Mouse (Mus musculus): ENCODE measurements at regions not wholly inside any gene's neighbourhood (a gene's known extent, or its start where the extent isn't known, plus 50 kb on each side); places are given as distances from the start of the nearest gene placed in this dataset.
A peak's percentile ranks its signal among the peaks of the same experiment; 100 is the strongest.

DNA sequence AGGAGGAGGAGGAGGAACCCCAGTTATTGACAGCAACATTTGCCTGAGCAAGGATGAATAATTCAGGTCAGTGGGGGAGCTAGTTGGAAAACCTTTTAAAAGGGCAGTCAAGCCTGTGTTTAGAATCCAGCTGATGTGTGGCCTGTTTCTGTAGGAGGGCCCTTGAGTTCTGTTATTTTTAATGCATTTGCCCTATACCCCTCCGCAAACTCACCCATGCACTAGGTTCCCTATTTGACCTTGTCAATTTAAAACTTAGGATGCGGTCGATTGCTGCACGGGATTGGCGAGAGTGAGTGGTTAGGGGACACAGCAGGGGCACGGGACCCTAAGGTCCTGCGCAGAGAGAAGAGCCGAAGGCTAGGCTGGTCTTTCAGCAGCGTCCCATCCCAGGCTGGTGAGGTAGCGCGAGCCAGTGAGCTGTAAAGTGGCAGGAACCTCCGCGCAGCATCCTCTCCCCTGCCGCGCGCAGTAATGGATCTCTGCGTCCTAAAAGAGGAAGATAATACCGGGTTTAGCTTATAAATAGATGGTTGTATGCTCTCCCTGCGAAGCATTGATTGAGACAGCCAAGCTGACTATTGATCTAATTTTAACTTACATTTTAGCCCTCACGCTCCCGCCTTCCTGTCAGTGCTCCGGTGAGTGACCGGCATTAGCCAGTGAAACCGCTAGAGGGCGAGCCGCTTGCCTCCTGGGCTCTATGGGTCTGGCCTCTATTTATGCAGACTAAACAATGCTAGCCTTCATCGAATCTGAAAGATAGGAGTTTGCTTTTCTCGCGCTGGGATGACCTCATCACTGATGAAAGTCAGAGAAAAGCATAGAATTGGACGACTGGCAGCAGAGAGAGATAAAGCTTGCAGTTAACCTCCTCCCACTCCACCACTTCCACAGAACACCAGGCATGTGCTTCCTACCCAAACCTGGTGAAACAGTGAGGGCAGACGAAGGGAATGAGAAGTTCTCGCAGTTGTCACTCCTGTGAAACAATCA, 245.5 kb downstream of the Cd47 start:
- WGBS, result 12% methylated on average over 32 of the region's 32 CpGs
- ATAC-seq (replicated peaks; ENCODE audit: low FRiP score, low TSS enrichment, low read depth) (peak; percentile 90), DNase-seq (ENCODE audit: low spot score) (peak; percentile 80)
- no peaks in the 10 kb centered on the region for H3K36me3 ChIP-seq (ENCODE audit: control insufficient read depth, insufficient read depth, low read length)
- no peak overlapping the region for H3K9ac ChIP-seq (ENCODE audit: low read length)
- 0 out of 2 replicates have a peak, but pooled peaks cover 3% of the 10 kb centered on the region for H3K4me1 ChIP-seq (replicated peaks; ENCODE audit: control insufficient read depth, insufficient read depth, low read length)
- H3K9me3 ChIP-seq (ENCODE audit: control insufficient read depth, low read length), result no peaks in the 10 kb centered on the region
- H3K27ac ChIP-seq (ENCODE audit: low read depth), result no peak overlapping the region
- no peaks in the 10 kb centered on the region for H3K27me3 ChIP-seq (replicated peaks; ENCODE audit: control insufficient read depth, insufficient read depth, low read length)
- peak overlapping the region; percentile 25 for H3K4me3 ChIP-seq (ENCODE audit: low read depth, low read length)
- H3K4me2 ChIP-seq (ENCODE audit: low read length), result peak overlapping the region; percentile 61

DNA sequence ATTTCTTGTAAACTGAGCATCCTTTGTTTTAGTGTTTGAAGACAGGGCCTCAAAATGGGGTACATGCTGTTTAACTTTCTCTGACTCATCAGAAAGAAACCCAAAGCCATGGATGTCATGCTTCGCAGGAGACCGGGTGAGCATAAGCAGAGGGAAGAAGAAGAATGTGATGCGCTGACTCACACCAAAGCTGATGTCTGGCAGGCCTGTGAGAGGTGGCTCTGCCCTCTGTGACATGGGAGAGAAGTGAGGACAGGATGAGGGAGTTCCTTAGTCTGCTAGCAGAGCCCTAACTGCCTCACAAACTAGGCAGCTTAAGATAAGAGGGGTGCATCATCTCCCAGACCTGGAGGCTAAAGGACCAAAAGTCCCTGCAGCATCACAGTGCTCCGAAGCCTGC, 263.2 kb downstream of the Cd47 start:
- peak; percentile 49 for DNase-seq (ENCODE audit: low spot score)
- H3K9ac ChIP-seq (ENCODE audit: low read length), result no peak overlapping the region
- no peak overlapping the region for H3K4me3 ChIP-seq (ENCODE audit: low read depth, low read length)
- WGBS, result 68% methylated on average over 4 of the region's 4 CpGs
- ATAC-seq (replicated peaks; ENCODE audit: low FRiP score, low TSS enrichment, low read depth), result no peak
- no peaks in the 10 kb centered on the region for H3K9me3 ChIP-seq (ENCODE audit: control insufficient read depth, low read length)
- no peak overlapping the region for H3K27ac ChIP-seq (ENCODE audit: low read depth)
- H3K36me3 ChIP-seq (ENCODE audit: control insufficient read depth, insufficient read depth, low read length), result no peaks in the 10 kb centered on the region
- no peaks in the 10 kb centered on the region for H3K27me3 ChIP-seq (replicated peaks; ENCODE audit: control insufficient read depth, insufficient read depth, low read length)
- no peaks in the 10 kb centered on the region for H3K4me1 ChIP-seq (replicated peaks; ENCODE audit: control insufficient read depth, insufficient read depth, low read length)
- H3K4me2 ChIP-seq (ENCODE audit: low read length), result no peak overlapping the region

- Histone ChIP-seq H3K4me3 (ENCODE audit: low read depth, low read length) (no peak overlapping the region), H3K9me3 (ENCODE audit: control insufficient read depth, low read length) (no peaks in the 10 kb centered on the region)
- WGBS, result 79% methylated on average over 5 of the region's 5 CpGs
Observed at GRCm38 (mm10) chr16:50065336-50066082, 265.2 kb downstream of the Cd47 start.

GRCm38 (mm10) chr16:50069033-50069432, 268.7 kb downstream of the Cd47 start:
- Histone ChIP-seq H3K27ac (ENCODE audit: low read depth) (no peak overlapping the region), H3K27me3 (replicated peaks; ENCODE audit: control insufficient read depth, insufficient read depth, low read length) (no peaks in the 10 kb centered on the region), H3K4me2 (ENCODE audit: low read length) (no peak overlapping the region), H3K36me3 (ENCODE audit: control insufficient read depth, insufficient read depth, low read length) (no peaks in the 10 kb centered on the region), H3K4me3 (ENCODE audit: low read depth, low read length) (no peak overlapping the region), H3K9ac (ENCODE audit: low read length) (no peak overlapping the region), H3K9me3 (ENCODE audit: control insufficient read depth, low read length) (no peaks in the 10 kb centered on the region), H3K4me1 (replicated peaks; ENCODE audit: control insufficient read depth, insufficient read depth, low read length) (no peaks in the 10 kb centered on the region)
- ATAC-seq (replicated peaks; ENCODE audit: low FRiP score, low TSS enrichment, low read depth) (no peak), DNase-seq (ENCODE audit: low spot score) (no peak)
- WGBS, result 64% methylated on average over 4 of the region's 4 CpGs

More at GRCm38 (mm10) chr16:50065336-50066082, 265.2 kb downstream of the Cd47 start:
- Histone ChIP-seq H3K27ac (ENCODE audit: low read depth) (no peak overlapping the region), H3K36me3 (ENCODE audit: control insufficient read depth, insufficient read depth, low read length) (no peaks in the 10 kb centered on the region), H3K4me1 (replicated peaks; ENCODE audit: control insufficient read depth, insufficient read depth, low read length) (no peaks in the 10 kb centered on the region), H3K27me3 (replicated peaks; ENCODE audit: control insufficient read depth, insufficient read depth, low read length) (no peaks in the 10 kb centered on the region), H3K9ac (ENCODE audit: low read length) (no peak overlapping the region), H3K4me2 (ENCODE audit: low read length) (no peak overlapping the region)
- ATAC-seq (replicated peaks; ENCODE audit: low FRiP score, low TSS enrichment, low read depth), result no peak
- DNase-seq (ENCODE audit: low spot score), result no peak

DNA sequence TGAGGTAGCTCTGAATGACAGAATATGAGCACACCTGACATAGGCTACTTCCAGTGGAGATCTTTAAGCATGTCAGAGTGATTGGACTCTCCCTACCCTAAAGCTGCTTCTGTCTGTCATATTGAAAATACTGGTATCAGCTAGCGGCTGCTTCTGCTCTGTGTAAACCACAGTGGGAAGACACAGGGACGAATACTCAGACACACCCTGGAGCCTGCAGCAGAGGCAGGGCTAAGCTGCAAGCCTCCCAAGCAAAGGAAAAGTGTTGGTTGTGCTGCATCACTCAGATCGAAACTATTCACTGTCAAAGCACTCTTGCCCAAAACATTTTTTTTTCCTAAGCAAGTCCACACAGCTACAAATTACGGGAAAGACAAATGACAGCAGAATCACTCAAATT, 270.4 kb downstream of the Cd47 start:
- no peaks in the 10 kb centered on the region for H3K27me3 ChIP-seq (replicated peaks; ENCODE audit: control insufficient read depth, insufficient read depth, low read length)
- no peaks in the 10 kb centered on the region for H3K4me1 ChIP-seq (replicated peaks; ENCODE audit: control insufficient read depth, insufficient read depth, low read length)
- no peak overlapping the region for H3K4me2 ChIP-seq (ENCODE audit: low read length)
- DNase-seq (ENCODE audit: low spot score) (no peak), ATAC-seq (replicated peaks; ENCODE audit: low FRiP score, low TSS enrichment, low read depth) (no peak)
- no peak overlapping the region for H3K9ac ChIP-seq (ENCODE audit: low read length)
- H3K36me3 ChIP-seq (ENCODE audit: control insufficient read depth, insufficient read depth, low read length), result no peaks in the 10 kb centered on the region
- no peaks in the 10 kb centered on the region for H3K9me3 ChIP-seq (ENCODE audit: control insufficient read depth, low read length)
- WGBS, result 43% methylated on average over 4 of the region's 4 CpGs
- H3K4me3 ChIP-seq (ENCODE audit: low read depth, low read length), result no peak overlapping the region
- H3K27ac ChIP-seq (ENCODE audit: low read depth), result no peak overlapping the region

- H3K9ac ChIP-seq (ENCODE audit: low read length), result no peak overlapping the region
- no peak for DNase-seq (ENCODE audit: low spot score)
- H3K4me2 ChIP-seq (ENCODE audit: low read length), result no peak overlapping the region
- H3K9me3 ChIP-seq (ENCODE audit: control insufficient read depth, low read length), result no peaks in the 10 kb centered on the region
- no peak overlapping the region for H3K4me3 ChIP-seq (ENCODE audit: low read depth, low read length)
- 53% methylated on average over 14 of the region's 14 CpGs for WGBS
- H3K27me3 ChIP-seq (replicated peaks; ENCODE audit: control insufficient read depth, insufficient read depth, low read length), result no peaks in the 10 kb centered on the region
- H3K36me3 ChIP-seq (ENCODE audit: control insufficient read depth, insufficient read depth, low read length), result no peaks in the 10 kb centered on the region
- H3K4me1 ChIP-seq (replicated peaks; ENCODE audit: control insufficient read depth, insufficient read depth, low read length), result no peaks in the 10 kb centered on the region
- no peak for ATAC-seq (replicated peaks; ENCODE audit: low FRiP score, low TSS enrichment, low read depth)
- no peak overlapping the region for H3K27ac ChIP-seq (ENCODE audit: low read depth)
Observed at GRCm38 (mm10) chr16:50072853-50073360, 272.6 kb downstream of the Cd47 start.

DNA sequence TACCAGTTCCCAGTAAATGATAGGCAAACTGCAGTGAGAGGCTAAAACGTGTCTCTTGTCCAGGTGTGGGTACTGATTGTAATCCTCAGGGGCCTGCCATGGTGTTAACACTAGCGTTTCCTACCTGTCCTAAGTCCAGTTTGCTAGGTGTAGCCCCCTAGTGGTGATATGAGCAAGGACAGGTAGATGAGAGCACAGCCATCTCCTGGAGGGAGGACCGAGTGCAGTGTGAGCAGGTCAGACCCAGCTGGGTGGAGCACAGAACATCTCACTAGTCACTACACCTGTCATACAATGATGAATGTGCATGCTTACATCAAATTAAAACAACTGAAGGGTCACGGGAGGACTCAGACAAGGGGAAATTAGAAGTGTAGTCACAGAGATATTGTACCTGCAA, 273.6 kb downstream of the Cd47 start:
- H3K4me3 ChIP-seq (ENCODE audit: low read depth, low read length), result no peak overlapping the region
- H3K4me2 ChIP-seq (ENCODE audit: low read length), result no peak overlapping the region
- no peak overlapping the region for H3K27ac ChIP-seq (ENCODE audit: low read depth)
- DNase-seq (ENCODE audit: low spot score) (no peak), ATAC-seq (replicated peaks; ENCODE audit: low FRiP score, low TSS enrichment, low read depth) (no peak)
- no peaks in the 10 kb centered on the region for H3K27me3 ChIP-seq (replicated peaks; ENCODE audit: control insufficient read depth, insufficient read depth, low read length)
- no peak overlapping the region for H3K9ac ChIP-seq (ENCODE audit: low read length)
- no peaks in the 10 kb centered on the region for H3K4me1 ChIP-seq (replicated peaks; ENCODE audit: control insufficient read depth, insufficient read depth, low read length)
- H3K9me3 ChIP-seq (ENCODE audit: control insufficient read depth, low read length), result no peaks in the 10 kb centered on the region
- WGBS, result 73% methylated on average over 4 of the region's 4 CpGs
- no peaks in the 10 kb centered on the region for H3K36me3 ChIP-seq (ENCODE audit: control insufficient read depth, insufficient read depth, low read length)

DNA sequence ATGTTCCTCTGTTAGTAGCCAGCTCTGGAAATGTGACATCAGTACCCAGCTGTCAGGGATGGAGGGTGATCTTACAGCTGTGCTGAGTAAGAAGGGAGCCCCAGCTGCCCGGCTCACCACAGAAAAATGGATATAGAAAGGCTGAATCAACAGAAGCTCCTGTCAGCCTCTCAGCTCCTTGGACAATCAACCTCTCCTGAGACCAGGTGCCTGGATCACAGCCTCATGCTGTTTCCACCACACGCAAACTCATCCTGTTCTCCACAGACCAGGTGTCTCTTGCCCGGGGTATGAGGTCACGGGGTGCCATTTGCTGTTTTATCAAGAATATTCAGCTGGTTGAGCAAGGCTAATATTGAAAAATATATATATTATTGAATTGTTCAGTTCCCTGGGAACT, 275.3 kb downstream of the Cd47 start:
- 79% methylated on average over 4 of the region's 4 CpGs for WGBS
- ATAC-seq (replicated peaks; ENCODE audit: low FRiP score, low TSS enrichment, low read depth) (no peak), DNase-seq (ENCODE audit: low spot score) (no peak)
- Histone ChIP-seq H3K4me3 (ENCODE audit: low read depth, low read length) (no peak overlapping the region), H3K4me1 (replicated peaks; ENCODE audit: control insufficient read depth, insufficient read depth, low read length) (no peaks in the 10 kb centered on the region), H3K27me3 (replicated peaks; ENCODE audit: control insufficient read depth, insufficient read depth, low read length) (no peaks in the 10 kb centered on the region), H3K9me3 (ENCODE audit: control insufficient read depth, low read length) (no peaks in the 10 kb centered on the region), H3K27ac (ENCODE audit: low read depth) (no peak overlapping the region), H3K36me3 (ENCODE audit: control insufficient read depth, insufficient read depth, low read length) (no peaks in the 10 kb centered on the region), H3K9ac (ENCODE audit: low read length) (no peak overlapping the region), H3K4me2 (ENCODE audit: low read length) (no peak overlapping the region)
